Mouse (Mus musculus) pancreas, adult 10 weeks (tissue): ENCODE measurements around the gene Tsc1. TPM values are rescaled to one million over a fixed set of nuclear protein-coding genes. Genes with fewer than 3 reads are reported as not detected.

Experiments used
- polyA plus RNA-seq: library from polyadenylated mRNA; stranded (reverse); fragments of 350-450 nt; fragmentation: Illumina TruSeq; extraction: RNeasy Lipid Tissue Mini Kit (QIAGEN cat#74804); gene quantifications from one replicate; pipeline ENCODE4 v1.2.3, GENCODE M21; 2015; ENCODE audit warnings: low read depth, low replicate concordance; ENCODE audit not compliant: insufficient read depth

Tsc1 gene
- polyA plus RNA-seq, result 4.7 TPM

GRCm38 (mm10) chr2:28640461-28641424 is at the start of gene Tsc1:
TSS of gene Tsc1 (plus strand) at chr2:28641228.

GRCm38 (mm10) chr2:28621664-28622171 is 19.3 kb upstream of the Tsc1 start, which contains the start of gene Gfi1b:
TSS of gene Gfi1b (minus strand) at chr2:28621982.

GRCm38 (mm10) chr2:28699361-28700335 is 58.6 kb downstream of the Tsc1 start, which contains the start of the genes Spaca9 and Ak8:
TSS of gene Spaca9 (minus strand) at chr2:28699727.
TSS of gene Ak8 (plus strand) at chr2:28700164.

Other genes with a start within 250 kb of the Tsc1 start
- 1.2 TPM for gene Ppp1r26, start 194.4 kb upstream of the Tsc1 start, polyA plus RNA-seq
- not detected for gene 1700007K13Rik, start 174.9 kb upstream of the Tsc1 start, polyA plus RNA-seq
- gene Mrps2, start 173.2 kb upstream of the Tsc1 start, polyA plus RNA-seq, result 7.0 TPM
- 1.9 TPM for gene Gbgt1, start 144.3 kb upstream of the Tsc1 start, polyA plus RNA-seq
- gene Gm10134, start 135.1 kb upstream of the Tsc1 start, polyA plus RNA-seq, result 6.6 TPM
- gene Ralgds, start 128.1 kb upstream of the Tsc1 start, polyA plus RNA-seq, result 11.4 TPM
- gene Cel, start 77.8 kb upstream of the Tsc1 start, polyA plus RNA-seq, result 9,434 TPM
- gene Gtf3c5, start 57.5 kb upstream of the Tsc1 start, polyA plus RNA-seq, result 23.0 TPM
- not detected for gene Gfi1b, start 19.2 kb upstream of the Tsc1 start, polyA plus RNA-seq
- not detected for gene Spaca9, start 58.5 kb downstream of the Tsc1 start, polyA plus RNA-seq
- gene Ak8, start 58.9 kb downstream of the Tsc1 start, polyA plus RNA-seq, result not detected
- gene Gtf3c4, start 199.1 kb downstream of the Tsc1 start, polyA plus RNA-seq, result 2.2 TPM
- 2.7 TPM for gene Ddx31, start 199.2 kb downstream of the Tsc1 start, polyA plus RNA-seq